Mouse (Mus musculus) neural tube, embryonic 12.5 days (tissue): ENCODE data around the gene Cep85l. TPM values are rescaled to one million over a fixed set of nuclear protein-coding genes. Genes with fewer than 3 reads are reported as not detected.

Source experiments
- ATAC-seq: fragments of 200-750 bp; cut with Nextera tagmentation; 2 replicates; pipeline ENCODE4 v1.8.0; 2017; ENCODE audit warnings: low read depth, mild to moderate bottlenecking, moderate TSS enrichment, moderate library complexity; ENCODE audit not compliant: low FRiP score
- H3K27ac ChIP-seq: fragments of 300-500 bp; sonication (generic); 2 replicates; pipeline ENCODE4 v1.5.1; 2016
- H3K27me3 ChIP-seq: fragments of 300-500 bp; sonication (generic); replicated peaks from 2 replicates; pipeline ENCODE4 v1.6.1; 2016; ENCODE audit warnings: mild to moderate bottlenecking
- H3K36me3 ChIP-seq: fragments of 300-500 bp; sonication (generic); 2 replicates; pipeline ENCODE4 v1.6.1; 2016; ENCODE audit warnings: mild to moderate bottlenecking
- H3K4me1 ChIP-seq: fragments of 300-500 bp; sonication (generic); 2 replicates; pipeline ENCODE4 v1.6.1; 2016
- H3K4me2 ChIP-seq: fragments of 300-500 bp; sonication (generic); replicated peaks from 2 replicates; pipeline ENCODE4 v1.6.1; 2016; ENCODE audit warnings: mild to moderate bottlenecking
- H3K4me3 ChIP-seq: fragments of 300-500 bp; sonication (generic); 2 replicates; pipeline ENCODE4 v1.5.1; 2016
- H3K9ac ChIP-seq: fragments of 300-500 bp; sonication (generic); 2 replicates; pipeline ENCODE4 v1.6.1; 2016; ENCODE audit warnings: mild to moderate bottlenecking
- H3K9me3 ChIP-seq: fragments of 300-500 bp; sonication (generic); 2 replicates; pipeline ENCODE4 v1.6.1; 2016; ENCODE audit warnings: mild to moderate bottlenecking
- WGBS: fragments of 180-500 bp; shearing (Covaris S2); methylation state at CpG from one replicate; pipeline ENCODE4 v1.1.7; 2016; 5-methylcytosine and 5-hydroxymethylcytosine counted together
- polyA plus RNA-seq: library from polyadenylated mRNA; unstranded; fragments of >200 nt; fragmentation: Nextera tagmentation; extraction: Ambion mirVana; gene quantifications from 2 replicates; pipeline ENCODE4 v1.2.1, GENCODE M21; 2016

Gene Cep85l
- polyA plus RNA-seq, 1 experiment from 2014 or later, result 9.2 TPM

- Histone ChIP-seq H3K27ac (no peak overlapping the region), H3K4me1 (no peaks in the 10 kb centered on the region), H3K9ac (no peak overlapping the region), H3K36me3 (no peaks in the 10 kb centered on the region), H3K27me3 (no peaks in the 10 kb centered on the region), H3K4me3 (no peak overlapping the region), H3K4me2 (no peak overlapping the region), H3K9me3 (no peaks in the 10 kb centered on the region)
- 71% methylated on average over 6 of the region's 6 CpGs for WGBS
- ATAC-seq, result no peak
These were observed 8.6 kb upstream of the Cep85l start for GRCm38 (mm10) chr10:53388227-53388920.

GRCm38 (mm10) chr10:53385438-53385837 is 5.7 kb upstream of the Cep85l start:
- 75% methylated on average over 5 of the region's 5 CpGs for WGBS
- no peak overlapping the region for H3K4me2 ChIP-seq
- ATAC-seq, result no peak

DNA sequence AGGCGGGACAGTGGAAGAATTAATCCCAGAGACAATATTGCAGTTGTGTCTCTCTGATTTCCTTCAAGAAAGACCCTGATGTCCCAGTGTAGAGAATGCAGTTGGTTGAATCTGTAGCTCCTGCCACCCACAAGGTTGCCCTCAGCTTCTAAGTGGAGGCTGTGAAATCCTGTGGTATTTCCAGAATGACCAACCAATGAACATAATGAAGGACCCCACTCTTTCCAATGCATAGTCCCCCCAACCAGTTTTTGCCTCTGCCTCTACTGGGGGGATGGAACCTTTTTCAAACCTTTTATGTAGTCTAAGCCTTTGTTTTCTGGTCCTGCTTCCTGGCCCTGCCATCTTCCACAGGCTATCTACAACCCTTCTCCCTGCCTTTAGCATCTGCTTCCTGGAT is 5.1 kb upstream of the Cep85l start:
- Histone ChIP-seq H3K27me3 (no peaks in the 10 kb centered on the region), H3K4me3 (no peak overlapping the region), H3K36me3 (no peaks in the 10 kb centered on the region), H3K4me2 (no peak overlapping the region), H3K9ac (no peak overlapping the region), H3K4me1 (no peaks in the 10 kb centered on the region), H3K9me3 (no peaks in the 10 kb centered on the region), H3K27ac (no peak overlapping the region)
- no peak for ATAC-seq
- 86% methylated on average over 1 of the region's 1 CpGs for WGBS

More at GRCm38 (mm10) chr10:53385438-53385837, 5.7 kb upstream of the Cep85l start:
- Histone ChIP-seq H3K27ac (no peak overlapping the region), H3K9me3 (no peaks in the 10 kb centered on the region), H3K36me3 (no peaks in the 10 kb centered on the region), H3K4me1 (no peaks in the 10 kb centered on the region), H3K4me3 (no peak overlapping the region), H3K27me3 (no peaks in the 10 kb centered on the region), H3K9ac (no peak overlapping the region)

DNA sequence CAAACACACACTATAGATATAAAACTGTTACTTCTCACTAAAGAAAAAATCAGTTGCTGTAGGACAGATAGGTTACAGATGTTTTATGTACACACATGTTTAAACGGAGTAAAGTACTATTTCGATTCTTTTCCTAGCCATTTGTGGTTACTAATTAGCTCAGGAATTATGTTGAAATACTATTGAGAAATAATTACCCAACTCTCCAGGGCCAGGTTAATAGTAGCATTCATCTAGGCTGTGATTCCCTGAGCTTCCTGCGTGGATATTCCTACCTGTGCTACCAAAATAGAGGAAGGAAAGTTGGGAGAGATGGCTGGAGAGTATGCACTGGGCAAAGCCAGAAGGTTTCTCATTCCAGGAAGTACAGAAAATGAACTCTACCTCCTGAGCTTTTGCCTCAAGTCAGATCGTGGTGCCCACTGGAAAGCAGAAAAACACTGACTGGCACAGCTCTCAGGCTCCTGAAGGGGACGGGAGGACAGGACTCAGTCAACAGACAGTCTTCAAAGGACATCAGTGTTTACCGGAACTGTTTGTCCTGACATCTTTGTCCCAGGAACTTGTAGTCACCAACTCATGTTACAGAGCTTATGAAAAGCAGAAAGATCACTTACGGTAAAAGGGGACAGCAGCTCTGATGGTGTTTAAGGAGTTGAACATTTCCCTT is 3.1 kb upstream of the Cep85l start:
- no peaks in the 10 kb centered on the region for H3K36me3 ChIP-seq
- no peak overlapping the region for H3K27ac ChIP-seq
- H3K4me2 ChIP-seq, result no peak overlapping the region
- H3K4me3 ChIP-seq, result no peak overlapping the region
- H3K4me1 ChIP-seq, result peaks cover 2% of the 10 kb centered on the region; the same call in 1 of the 2 replicates
- ATAC-seq, result no peak
- H3K27me3 ChIP-seq, result no peaks in the 10 kb centered on the region
- no peak overlapping the region for H3K9ac ChIP-seq
- 75% methylated on average over 7 of the region's 7 CpGs for WGBS
- no peaks in the 10 kb centered on the region for H3K9me3 ChIP-seq

DNA sequence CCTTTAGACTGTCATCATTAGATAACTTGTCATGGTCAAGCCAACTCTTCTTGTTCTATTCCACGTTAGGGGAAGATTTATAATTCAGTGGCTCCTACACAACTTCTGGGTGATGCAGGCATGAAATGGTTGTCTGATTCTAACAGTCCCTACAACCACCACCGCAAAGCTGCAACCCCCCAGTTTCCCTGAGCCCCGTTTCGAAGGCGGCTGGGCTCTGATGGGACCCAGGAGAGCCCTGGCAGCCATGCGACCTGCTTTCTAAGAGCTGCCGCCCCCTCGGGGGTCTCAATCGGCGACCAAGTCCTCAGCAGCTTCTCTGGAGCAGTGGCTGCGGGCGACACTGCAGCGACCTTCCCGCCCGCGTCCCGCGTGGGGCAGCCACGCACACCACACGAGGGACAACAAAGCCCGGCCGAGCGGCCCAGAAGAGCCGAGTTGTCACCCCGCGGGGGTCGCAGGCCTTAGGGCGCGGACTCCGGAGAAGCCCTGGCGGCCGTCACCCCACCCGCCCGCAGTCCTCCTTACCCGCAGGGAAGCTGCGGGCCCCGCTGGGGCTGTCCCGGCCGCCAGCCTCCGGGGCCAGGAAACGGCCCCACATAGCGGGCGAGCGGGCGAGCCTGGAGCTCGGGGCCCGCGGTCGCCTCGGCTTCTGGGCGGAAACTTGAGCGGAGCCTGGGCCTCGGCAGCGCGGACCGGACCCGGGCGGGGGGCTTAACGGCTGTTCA is 602 bp downstream of the Cep85l start:
- H3K36me3 ChIP-seq, result no peaks in the 10 kb centered on the region
- peak overlapping the region; percentile 98 for H3K9ac ChIP-seq
- under 1% methylated on average over 59 of the region's 59 CpGs for whole genome bisulfite sequencing
- H3K27ac ChIP-seq, result peak overlapping the region; percentile 97
- no peaks in the 10 kb centered on the region for H3K9me3 ChIP-seq
- no peaks in the 10 kb centered on the region for H3K27me3 ChIP-seq
- H3K4me3 ChIP-seq, result peak overlapping the region; percentile 94
- peaks cover 9% of the 10 kb centered on the region; the same call in 1 of the 2 replicates for H3K4me1 ChIP-seq
- H3K4me2 ChIP-seq, result peak overlapping the region; percentile 71
- peak; percentile 81 for ATAC-seq

DNA sequence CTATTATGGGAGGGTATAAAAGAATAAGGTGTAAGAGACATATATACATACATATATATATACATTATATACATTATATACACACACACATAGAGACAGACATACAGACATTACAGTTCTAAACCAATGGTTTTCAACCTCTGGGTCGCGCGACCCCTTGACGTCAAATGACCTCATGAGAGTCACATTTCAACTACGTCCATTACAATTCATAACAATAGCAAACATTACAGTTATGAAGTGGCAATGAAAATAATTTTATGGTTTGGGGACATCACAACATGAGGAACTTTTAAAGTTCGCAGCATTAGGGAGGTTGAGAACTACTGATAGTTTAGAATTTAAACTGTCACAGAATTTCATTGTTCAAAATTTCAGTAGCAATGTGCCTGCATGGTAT is 1.5 kb downstream of the Cep85l start:
- peak overlapping the region; percentile 94; the same call in 1 of the 2 replicates for H3K4me3 ChIP-seq
- no peaks in the 10 kb centered on the region for H3K27me3 ChIP-seq
- 82% methylated on average over 6 of the region's 6 CpGs for WGBS
- H3K4me1 ChIP-seq, result peaks cover 9% of the 10 kb centered on the region; the same call in 1 of the 2 replicates
- H3K9me3 ChIP-seq, result peaks cover 8% of the 10 kb centered on the region; the same call in 1 of the 2 replicates
- H3K9ac ChIP-seq, result no peak overlapping the region
- ATAC-seq, result no peak
- H3K36me3 ChIP-seq, result no peaks in the 10 kb centered on the region
- H3K4me2 ChIP-seq, result peak overlapping the region; percentile 71
- H3K27ac ChIP-seq, result no peak overlapping the region

- H3K9me3 ChIP-seq, result peaks cover 12% of the 10 kb centered on the region; the same call in 1 of the 2 replicates
- H3K4me2 ChIP-seq, result peak overlapping the region; percentile 39
- no peak overlapping the region for H3K27ac ChIP-seq
- no peak for ATAC-seq
- H3K27me3 ChIP-seq, result no peaks in the 10 kb centered on the region
- H3K4me3 ChIP-seq, result no peak overlapping the region
- H3K36me3 ChIP-seq, result no peaks in the 10 kb centered on the region
- H3K9ac ChIP-seq, result no peak overlapping the region
- H3K4me1 ChIP-seq, result peaks cover 9% of the 10 kb centered on the region; the same call in 1 of the 2 replicates
These were observed 2.7 kb downstream of the Cep85l start for GRCm38 (mm10) chr10:53377096-53377495.

DNA sequence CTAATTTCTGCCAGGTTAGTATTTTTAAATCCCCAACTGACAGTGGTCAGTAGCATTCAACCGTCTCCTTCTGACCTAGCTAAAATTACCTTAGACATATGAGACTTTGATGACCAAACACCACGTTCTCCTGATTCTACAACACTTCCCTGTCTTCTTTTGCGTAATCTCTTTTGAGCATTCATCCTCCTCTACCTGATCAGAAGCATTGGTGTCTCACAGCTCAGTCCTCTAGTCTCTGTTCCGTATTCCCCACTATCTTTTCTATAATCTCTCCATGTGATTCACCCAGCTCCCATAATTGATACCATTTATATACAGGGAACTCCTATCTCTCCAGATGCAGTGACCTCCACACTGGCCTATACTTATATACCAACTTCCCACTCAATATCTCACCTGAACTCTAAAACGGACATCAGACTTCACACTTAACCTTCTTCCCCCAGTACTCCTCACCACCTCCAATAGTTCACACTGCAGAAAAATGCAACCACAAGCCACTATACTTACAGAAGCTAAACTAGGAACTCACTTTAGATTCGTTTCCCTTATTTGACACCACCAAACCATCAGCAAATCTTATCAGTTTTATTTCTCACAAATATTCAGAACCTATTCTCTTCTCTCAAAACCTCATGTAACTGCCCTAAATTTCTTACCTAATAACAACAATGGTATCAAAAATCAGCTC is 5.7 kb downstream of the Cep85l start:
- Histone ChIP-seq H3K9ac (no peak overlapping the region), H3K27ac (no peak overlapping the region), H3K36me3 (no peaks in the 10 kb centered on the region; the same call in 1 of the 2 replicates), H3K4me1 (peaks cover 9% of the 10 kb centered on the region; the same call in 1 of the 2 replicates), H3K4me3 (no peak overlapping the region), H3K27me3 (no peaks in the 10 kb centered on the region), H3K9me3 (peaks cover 23% of the 10 kb centered on the region; the same call in 1 of the 2 replicates), H3K4me2 (no peak overlapping the region)
- 92% methylated on average over 6 of the region's 6 CpGs for WGBS
- ATAC-seq, result no peak

DNA sequence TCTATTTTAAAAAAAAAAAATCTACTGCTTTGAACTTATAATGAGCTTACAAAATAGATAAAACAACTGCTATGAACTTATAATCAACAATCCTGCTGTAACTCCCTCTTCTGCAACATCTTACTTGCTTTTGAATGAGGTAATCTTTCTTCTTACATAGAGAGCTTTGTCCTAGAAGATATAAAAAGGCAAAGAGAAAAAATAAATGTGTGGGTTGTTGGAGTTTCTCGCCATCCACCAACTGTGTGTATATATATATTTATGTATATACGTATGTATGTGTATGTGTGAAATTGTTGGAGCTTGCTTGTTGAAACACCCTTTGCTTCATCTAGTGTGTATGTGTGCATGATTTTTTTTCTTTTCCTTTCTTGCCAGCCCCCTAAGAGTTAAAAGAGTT is 12.5 kb downstream of the Cep85l start:
- Histone ChIP-seq H3K4me3 (no peak overlapping the region), H3K36me3 (peaks cover 6% of the 10 kb centered on the region; the same call in 1 of the 2 replicates), H3K4me1 (no peaks in the 10 kb centered on the region), H3K9me3 (peaks cover 11% of the 10 kb centered on the region; the same call in 1 of the 2 replicates), H3K4me2 (no peak overlapping the region), H3K27ac (no peak overlapping the region), H3K9ac (no peak overlapping the region), H3K27me3 (no peaks in the 10 kb centered on the region)
- 91% methylated on average over 2 of the region's 2 CpGs for WGBS
- no peak for ATAC-seq

GRCm38 (mm10) chr10:53364311-53364710 is 15.4 kb downstream of the Cep85l start:
- 0 out of 2 replicates have a peak, but pooled peaks cover 6% of the 10 kb centered on the region for H3K36me3 ChIP-seq
- no peak overlapping the region for H3K27ac ChIP-seq
- no peak overlapping the region for H3K4me2 ChIP-seq
- ATAC-seq, result no peak
- H3K4me3 ChIP-seq, result no peak overlapping the region
- no peaks in the 10 kb centered on the region for H3K27me3 ChIP-seq
- no peak overlapping the region for H3K9ac ChIP-seq
- no peaks in the 10 kb centered on the region for H3K9me3 ChIP-seq
- H3K4me1 ChIP-seq, result no peaks in the 10 kb centered on the region

GRCm38 (mm10) chr10:53359016-53359415 is 20.7 kb downstream of the Cep85l start:
- Histone ChIP-seq H3K4me3 (no peak overlapping the region), H3K36me3 (peaks cover 15% of the 10 kb centered on the region), H3K27me3 (no peaks in the 10 kb centered on the region), H3K4me2 (no peak overlapping the region), H3K9me3 (no peaks in the 10 kb centered on the region), H3K4me1 (no peaks in the 10 kb centered on the region), H3K27ac (no peak overlapping the region), H3K9ac (no peak overlapping the region)
- no peak for ATAC-seq
- WGBS, result 89% methylated on average over 3 of the region's 3 CpGs

DNA sequence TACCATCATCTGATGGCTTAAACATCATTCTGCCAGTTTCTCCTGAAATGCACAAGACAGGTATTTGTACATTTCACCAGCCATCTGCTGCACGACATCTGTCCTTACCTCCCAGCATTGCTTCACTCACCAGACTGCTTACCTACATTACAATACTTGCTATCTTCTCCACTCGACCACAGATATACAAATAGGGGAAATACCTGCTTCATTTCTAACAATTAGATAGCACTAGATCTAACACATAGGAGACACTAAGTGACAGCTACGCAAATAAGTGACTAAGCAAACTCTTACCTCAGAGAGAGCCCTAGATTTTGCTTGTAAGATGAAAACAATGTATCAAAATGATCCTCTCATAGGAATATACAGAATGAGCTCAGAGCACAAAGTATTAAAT is 26.1 kb downstream of the Cep85l start:
- ATAC-seq, result no peak
- no peak overlapping the region for H3K4me3 ChIP-seq

More for the DNA sequence above, 26.1 kb downstream of the Cep85l start:
- Histone ChIP-seq H3K4me2 (no peak overlapping the region), H3K9ac (no peak overlapping the region), H3K36me3 (peaks cover 10% of the 10 kb centered on the region), H3K27me3 (no peaks in the 10 kb centered on the region), H3K9me3 (no peaks in the 10 kb centered on the region), H3K27ac (no peak overlapping the region), H3K4me1 (no peaks in the 10 kb centered on the region)
- 89% methylated on average over 3 of the region's 3 CpGs for WGBS
